Mouse (Mus musculus): ENCODE data around the gene Zbtb22. TPM values are rescaled to one million over a fixed set of nuclear protein-coding genes. Genes with fewer than 3 reads are reported as not detected.
A peak's percentile ranks its signal among the peaks of the same experiment; 100 is the strongest.

Zbtb22 gene
- polyA plus RNA-seq, 1 experiment, result 26.3 TPM

- H3K27ac ChIP-seq (ENCODE audit: control insufficient read depth, insufficient read depth, low read depth, low read length, poor library complexity), result peak overlapping the region; percentile 92
- TF ChIP-seq POLR2A (IDR thresholded peaks at IDR 0.05; ENCODE audit: borderline replicate concordance, control insufficient read depth, low read depth, low read length) (no peak), CTCF (IDR thresholded peaks at IDR 0.05; ENCODE audit: control insufficient read depth, insufficient read depth, low read length) (no peak)
- 6% methylated on average over 10 of the region's 10 CpGs for WGBS
- peaks cover 1% of the 10 kb centered on the region; the same call in 1 of the 2 replicates for H3K4me1 ChIP-seq (ENCODE audit: control insufficient read depth, insufficient read depth, low read length)
- H3K4me3 ChIP-seq (replicated peaks; ENCODE audit: control insufficient read depth, low read depth, low read length), result peak overlapping the region; percentile 95
Measured at GRCm38 (mm10) chr17:33956336-33956735, 40.6 kb downstream of the Zbtb22 start.

GRCm38 (mm10) chr17:33957493-33957892, 41.8 kb downstream of the Zbtb22 start:
- no peak overlapping the region for H3K4me3 ChIP-seq (replicated peaks; ENCODE audit: control insufficient read depth, low read depth, low read length)
- WGBS, result 68% methylated on average over 6 of the region's 6 CpGs

GRCm38 (mm10) chr17:33958451-33958850, 42.7 kb downstream of the Zbtb22 start:
- H3K27ac ChIP-seq (ENCODE audit: control insufficient read depth, insufficient read depth, low read depth, low read length, poor library complexity), result no peak overlapping the region
- H3K4me1 ChIP-seq (ENCODE audit: control insufficient read depth, insufficient read depth, low read length), result peaks cover 1% of the 10 kb centered on the region; the same call in 1 of the 2 replicates
- TF ChIP-seq CTCF (IDR thresholded peaks at IDR 0.05; ENCODE audit: control insufficient read depth, insufficient read depth, low read length), result no peak
- TF ChIP-seq POLR2A (IDR thresholded peaks at IDR 0.05; ENCODE audit: borderline replicate concordance, control insufficient read depth, low read depth, low read length), result no peak
- H3K4me3 ChIP-seq (replicated peaks; ENCODE audit: control insufficient read depth, low read depth, low read length), result no peak overlapping the region
- WGBS, result 95% methylated on average over 11 of the region's 11 CpGs

More at GRCm38 (mm10) chr17:33957493-33957892, 41.8 kb downstream of the Zbtb22 start:
- H3K27ac ChIP-seq (ENCODE audit: control insufficient read depth, insufficient read depth, low read depth, low read length, poor library complexity), result no peak overlapping the region
- peaks cover 1% of the 10 kb centered on the region; the same call in 1 of the 2 replicates for H3K4me1 ChIP-seq (ENCODE audit: control insufficient read depth, insufficient read depth, low read length)
- TF ChIP-seq POLR2A (IDR thresholded peaks at IDR 0.05; ENCODE audit: borderline replicate concordance, control insufficient read depth, low read depth, low read length) (no peak), CTCF (IDR thresholded peaks at IDR 0.05; ENCODE audit: control insufficient read depth, insufficient read depth, low read length) (no peak)

- no peak for TF ChIP-seq POLR2A (IDR thresholded peaks at IDR 0.05; ENCODE audit: borderline replicate concordance, control insufficient read depth, low read depth, low read length)
- TF ChIP-seq CTCF (IDR thresholded peaks at IDR 0.05; ENCODE audit: control insufficient read depth, insufficient read depth, low read length), result no peak
- Histone ChIP-seq H3K4me3 (replicated peaks; ENCODE audit: control insufficient read depth, low read depth, low read length) (no peak overlapping the region), H3K4me1 (ENCODE audit: control insufficient read depth, insufficient read depth, low read length) (peaks cover 1% of the 10 kb centered on the region; the same call in 1 of the 2 replicates), H3K27ac (ENCODE audit: control insufficient read depth, insufficient read depth, low read depth, low read length, poor library complexity) (no peak overlapping the region)
- WGBS, result 94% methylated on average over 13 of the region's 13 CpGs
Measured at GRCm38 (mm10) chr17:33959135-33959534, 43.4 kb downstream of the Zbtb22 start.

- WGBS, result 95% methylated on average over 15 of the region's 15 CpGs
Measured at GRCm38 (mm10) chr17:33959948-33960347, 44.2 kb downstream of the Zbtb22 start.

GRCm38 (mm10) chr17:33962876-33963275, 47.2 kb downstream of the Zbtb22 start:
- Histone ChIP-seq H3K4me1 (ENCODE audit: control insufficient read depth, insufficient read depth, low read length) (no peaks in the 10 kb centered on the region), H3K27ac (ENCODE audit: control insufficient read depth, insufficient read depth, low read depth, low read length, poor library complexity) (no peak overlapping the region), H3K4me3 (replicated peaks; ENCODE audit: control insufficient read depth, low read depth, low read length) (no peak overlapping the region)
- WGBS, result 89% methylated on average over 7 of the region's 7 CpGs
- TF ChIP-seq POLR2A (IDR thresholded peaks at IDR 0.05; ENCODE audit: borderline replicate concordance, control insufficient read depth, low read depth, low read length) (no peak), CTCF (IDR thresholded peaks at IDR 0.05; ENCODE audit: control insufficient read depth, insufficient read depth, low read length) (no peak)

More at GRCm38 (mm10) chr17:33959948-33960347, 44.2 kb downstream of the Zbtb22 start:
- Histone ChIP-seq H3K4me1 (ENCODE audit: control insufficient read depth, insufficient read depth, low read length) (no peaks in the 10 kb centered on the region), H3K4me3 (replicated peaks; ENCODE audit: control insufficient read depth, low read depth, low read length) (no peak overlapping the region), H3K27ac (ENCODE audit: control insufficient read depth, insufficient read depth, low read depth, low read length, poor library complexity) (no peak overlapping the region)
- no peak for TF ChIP-seq POLR2A (IDR thresholded peaks at IDR 0.05; ENCODE audit: borderline replicate concordance, control insufficient read depth, low read depth, low read length)
- TF ChIP-seq CTCF (IDR thresholded peaks at IDR 0.05; ENCODE audit: control insufficient read depth, insufficient read depth, low read length), result no peak

GRCm38 (mm10) chr17:33965082-33965845, 49.6 kb downstream of the Zbtb22 start:
- Histone ChIP-seq H3K27ac (ENCODE audit: control insufficient read depth, insufficient read depth, low read depth, low read length, poor library complexity) (no peak overlapping the region), H3K4me3 (replicated peaks; ENCODE audit: control insufficient read depth, low read depth, low read length) (no peak overlapping the region), H3K4me1 (ENCODE audit: control insufficient read depth, insufficient read depth, low read length) (no peaks in the 10 kb centered on the region)
- TF ChIP-seq CTCF (IDR thresholded peaks at IDR 0.05; ENCODE audit: control insufficient read depth, insufficient read depth, low read length) (no peak), POLR2A (IDR thresholded peaks at IDR 0.05; ENCODE audit: borderline replicate concordance, control insufficient read depth, low read depth, low read length) (no peak)
- 87% methylated on average over 17 of the region's 17 CpGs for WGBS

GRCm38 (mm10) chr17:33965846-33966550, 50.3 kb downstream of the Zbtb22 start:
- no peak overlapping the region for H3K4me3 ChIP-seq (replicated peaks; ENCODE audit: control insufficient read depth, low read depth, low read length)
- H3K4me1 ChIP-seq (ENCODE audit: control insufficient read depth, insufficient read depth, low read length), result no peaks in the 10 kb centered on the region
- WGBS, result 89% methylated on average over 16 of the region's 16 CpGs
- no peak for TF ChIP-seq CTCF (IDR thresholded peaks at IDR 0.05; ENCODE audit: control insufficient read depth, insufficient read depth, low read length)
- no peak for TF ChIP-seq POLR2A (IDR thresholded peaks at IDR 0.05; ENCODE audit: borderline replicate concordance, control insufficient read depth, low read depth, low read length)
- no peak overlapping the region for H3K27ac ChIP-seq (ENCODE audit: control insufficient read depth, insufficient read depth, low read depth, low read length, poor library complexity)
